Mouse (Mus musculus) leukemia stem cell, adult 10-12 weeks (primary cell): ENCODE data around the gene Zfp488. TPM values are rescaled to one million over a fixed set of nuclear protein-coding genes. Genes with fewer than 3 reads are reported as not detected.

Experiments
- polyA plus RNA-seq: library from polyadenylated mRNA; stranded (reverse); fragments of >175 nt; gene quantifications from 2 replicates; pipeline ENCODE4 v1.2.3, GENCODE M21; 2012; ENCODE audit warnings: low replicate concordance

The Zfp488 gene
- not detected in 2 replicates for polyA plus RNA-seq

DNA sequence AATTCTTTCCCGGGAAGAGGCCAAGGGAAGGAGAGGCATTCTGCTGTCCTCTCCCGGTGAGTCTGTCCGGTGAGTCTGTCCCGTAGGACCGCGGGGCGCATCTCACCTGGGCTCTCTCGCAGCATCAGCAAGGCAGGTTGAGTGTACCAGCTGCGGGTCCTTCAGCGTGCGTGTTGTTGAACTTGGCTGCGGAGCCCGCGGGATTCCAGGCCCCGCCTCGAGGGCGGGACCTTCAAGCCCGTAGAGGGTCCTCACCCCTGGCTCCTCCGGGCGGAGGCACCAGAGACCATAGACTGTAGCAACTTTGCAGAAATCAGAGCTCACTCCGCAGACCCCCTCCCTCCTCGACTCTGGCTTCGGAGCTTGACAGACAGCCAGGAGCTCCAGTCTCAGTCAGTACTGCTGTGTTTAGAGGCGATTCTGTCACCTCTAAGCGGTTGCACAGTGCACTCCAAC lies at the start of gene Zfp488:
Zfp488 (minus strand) TSS at position 161 of the 456 bp plus-strand sequence.

DNA sequence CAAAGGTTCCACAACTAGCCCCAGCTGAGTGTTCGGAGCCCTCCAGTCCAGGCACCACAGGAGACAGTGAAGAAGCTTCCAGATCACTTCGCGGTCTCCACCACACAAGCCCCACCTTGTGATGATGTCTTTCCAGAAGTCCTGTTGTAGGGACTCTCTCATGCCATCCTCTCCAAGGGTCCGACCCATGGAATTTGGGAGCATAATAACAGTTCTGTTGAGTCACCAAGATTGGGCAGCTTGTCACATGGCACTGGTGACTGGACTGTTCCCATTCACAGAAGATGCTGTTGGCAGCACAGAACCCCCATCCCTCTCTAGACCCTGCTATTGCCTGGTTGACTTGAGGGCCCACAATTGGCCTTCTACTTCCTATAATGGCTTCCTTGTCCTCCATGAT lies 37.8 kb upstream of the Zfp488 start, which contains the start of gene Gm5460:
Gm5460 (plus strand) TSS at position 378 of the 400 bp plus-strand sequence.

DNA sequence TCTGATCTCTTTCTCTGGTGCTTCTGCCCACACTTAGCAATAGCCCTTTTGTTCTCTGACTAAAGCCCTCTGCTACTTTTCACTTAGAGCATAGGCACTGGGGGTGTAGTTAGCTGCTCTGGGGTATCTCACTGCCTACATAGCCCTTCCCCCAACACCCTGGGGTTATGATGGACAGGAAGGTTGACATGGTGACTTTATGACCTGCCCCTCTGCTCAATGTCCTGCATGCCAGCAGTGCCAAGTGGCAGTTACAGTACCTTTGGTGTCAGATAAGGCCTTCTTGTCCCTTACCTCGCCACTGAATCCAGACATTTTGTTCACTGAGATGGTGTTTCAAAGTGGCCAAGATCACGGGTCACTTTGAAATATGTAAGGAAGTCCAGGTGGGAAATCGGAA lies 36.5 kb upstream of the Zfp488 start, which contains the start of gene Gm30083:
Gm30083 (minus strand) TSS at position 120 of the 400 bp plus-strand sequence.

DNA sequence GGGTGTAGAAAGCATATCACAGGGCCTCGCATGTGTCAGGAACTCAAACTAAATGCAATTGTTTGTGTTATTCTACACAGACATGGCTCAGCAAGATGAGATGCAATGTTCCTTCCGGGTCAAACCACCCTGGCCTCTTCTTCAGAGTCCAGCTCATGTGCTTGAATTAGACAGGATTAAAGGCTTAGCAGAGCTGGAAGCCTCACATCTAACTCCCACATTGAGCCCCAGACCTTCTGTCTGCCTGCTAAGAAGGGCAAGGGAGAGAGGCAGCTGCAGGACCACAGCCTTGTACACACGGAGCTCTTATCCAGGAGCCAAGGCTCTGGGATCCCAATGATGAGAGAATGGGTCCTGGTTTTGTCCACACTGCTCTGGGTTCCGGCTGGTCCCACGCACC lies 24.8 kb downstream of the Zfp488 start, which contains the start of gene Rbp3:
Rbp3 (plus strand) TSS at position 243 of the 400 bp plus-strand sequence.

DNA sequence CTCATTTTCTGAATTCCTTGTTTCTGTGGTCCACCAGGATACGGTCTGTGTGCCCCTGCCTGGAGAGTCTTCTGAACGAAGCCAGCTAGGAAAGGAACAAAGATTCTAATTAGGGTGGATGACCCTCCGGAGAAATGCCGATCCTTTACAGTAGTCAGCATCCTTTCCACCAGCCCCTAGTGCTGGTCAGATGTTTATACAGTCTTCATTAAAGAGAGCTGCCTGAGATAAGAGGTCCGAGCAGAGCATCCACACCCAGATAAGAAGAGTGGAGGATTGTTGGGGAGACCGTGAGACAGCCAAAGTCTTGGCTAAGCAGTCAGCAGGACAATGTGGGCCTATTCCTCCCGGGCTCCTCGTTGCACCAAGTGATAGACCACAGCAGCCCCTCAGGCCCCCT lies 37.8 kb downstream of the Zfp488 start, which contains the start of gene Gdf2:
Gdf2 (plus strand) TSS at position 301 of the 400 bp plus-strand sequence.

DNA sequence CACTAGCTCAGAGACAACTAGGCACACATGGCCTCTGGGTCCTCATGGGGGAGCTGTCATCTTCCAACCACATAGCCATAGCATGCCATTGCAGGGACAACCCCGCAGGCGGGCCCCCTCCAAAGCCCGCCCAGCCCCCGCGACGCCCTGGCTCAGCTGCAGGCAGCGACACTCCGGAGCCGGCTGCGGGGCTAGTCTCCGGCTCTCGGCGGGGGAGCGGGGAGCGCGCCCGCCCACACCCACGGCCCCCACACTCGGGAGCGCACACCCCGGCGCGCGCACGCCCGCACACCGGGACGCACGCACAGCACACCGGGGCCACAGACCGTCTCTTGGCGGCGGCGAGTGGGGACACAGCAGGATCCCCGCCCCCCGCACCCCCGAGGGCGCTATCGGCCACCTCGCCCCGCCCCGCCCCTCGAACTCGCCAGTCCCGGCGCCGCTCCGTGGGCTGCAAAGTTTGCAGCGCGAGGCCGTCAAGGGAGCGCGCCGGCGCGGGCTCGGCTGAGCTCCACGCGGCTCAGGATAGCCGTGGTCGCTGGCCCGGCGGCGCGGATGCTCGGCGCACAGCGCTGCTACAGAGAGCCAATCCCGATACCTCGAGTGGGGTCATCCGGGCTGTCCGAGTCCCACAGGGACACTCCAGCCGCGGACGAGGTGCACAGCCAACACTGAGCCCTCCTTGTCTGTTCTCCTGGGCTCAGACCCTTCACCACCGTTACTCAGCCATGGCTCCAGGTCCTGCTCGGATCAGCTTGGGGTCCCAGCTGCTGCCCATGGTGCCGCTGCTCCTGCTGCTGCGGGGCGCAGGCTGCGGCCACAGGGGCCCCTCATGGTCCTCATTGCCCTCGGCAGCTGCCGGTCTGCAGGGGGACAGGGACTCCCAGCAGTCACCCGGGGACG lies 55.1 kb downstream of the Zfp488 start, which contains the start of gene Gdf10:
Gdf10 (plus strand) TSS at position 420 of the 903 bp plus-strand sequence.

Other genes starting within 250 kb of the Zfp488 start
- 0.05 TPM in 1 of 2 replicates, not detected in the other for gene Gdf10, start 55.2 kb downstream of the Zfp488 start, polyA plus RNA-seq
- gene Gdf2, start 37.7 kb downstream of the Zfp488 start, polyA plus RNA-seq = not detected in 2 replicates
- not detected in 2 replicates for gene Rbp3, start 24.8 kb downstream of the Zfp488 start, polyA plus RNA-seq
- gene Gm30083, start 36.4 kb upstream of the Zfp488 start, polyA plus RNA-seq = not detected in 2 replicates
- gene Gm5460, start 38.0 kb upstream of the Zfp488 start, polyA plus RNA-seq = not detected in 2 replicates
- not detected in 2 replicates for gene Antxrl, start 73.9 kb upstream of the Zfp488 start, polyA plus RNA-seq
- not detected in 2 replicates for gene Anxa8, start 107.2 kb upstream of the Zfp488 start, polyA plus RNA-seq
- gene A630023A22Rik, start 124.0 kb upstream of the Zfp488 start, polyA plus RNA-seq = not detected in 2 replicates
- not detected in 2 replicates for gene Npy4r, start 173.7 kb upstream of the Zfp488 start, polyA plus RNA-seq
- not detected in 2 replicates for gene Gprin2, start 222.9 kb upstream of the Zfp488 start, polyA plus RNA-seq
- gene Syt15, start 240.8 kb upstream of the Zfp488 start, polyA plus RNA-seq = 0.14 and 0.55 TPM in 2 replicates